Mouse (Mus musculus): ENCODE results near the gene Cox4i2. TPM values are rescaled to one million over a fixed set of nuclear protein-coding genes. Genes with fewer than 3 reads are reported as not detected.

Gene Cox4i2
- total RNA-seq (2021) = 1 to 10 TPM; 1.8 to 2.6 TPM

DNA sequence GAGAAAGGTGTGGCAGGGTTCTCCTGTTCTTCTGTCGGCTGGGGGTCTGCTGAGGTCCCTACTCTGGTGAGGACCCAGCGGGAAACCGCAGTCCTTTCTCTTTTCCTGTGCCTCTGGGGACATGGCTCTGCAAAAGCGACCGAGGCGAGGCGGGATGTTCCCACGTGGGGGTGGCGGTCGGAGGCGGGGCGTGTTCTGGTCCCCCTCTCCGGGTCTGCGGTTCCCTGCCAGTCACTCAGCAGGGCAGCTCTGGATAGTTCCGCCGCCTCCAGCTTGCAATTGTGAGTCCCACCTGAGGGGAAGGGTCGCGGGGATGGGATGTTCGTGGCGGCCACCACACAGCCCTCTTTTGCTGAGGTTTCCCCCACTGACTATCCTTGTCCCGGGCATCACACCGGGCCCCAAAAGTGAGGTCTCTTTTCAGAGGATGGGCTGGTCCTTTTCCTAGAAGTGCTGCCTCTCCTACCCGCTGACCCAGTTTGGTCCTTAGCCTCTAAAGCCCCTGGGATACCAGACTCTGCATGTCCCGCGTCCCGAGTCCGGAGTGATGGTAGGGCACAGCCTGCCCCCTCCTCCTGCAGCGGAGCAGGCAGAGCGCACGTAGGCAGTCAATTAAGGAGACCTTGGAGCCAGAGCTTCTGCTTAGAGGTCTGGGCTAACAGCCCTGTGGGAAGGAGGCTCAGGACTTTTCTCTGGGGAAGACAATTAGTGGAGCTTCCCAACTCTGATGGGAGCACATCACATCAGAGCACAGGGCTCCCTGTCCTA lies at the start of gene Cox4i2:
TSS of gene Cox4i2 (plus strand) at position 230 of the 768 bp plus-strand sequence.
- intact Hi-C loops (cut with DNase I) = no loop called here
- no peak for DNase-seq (ENCODE audit: low spot score in 2 of 2)

DNA sequence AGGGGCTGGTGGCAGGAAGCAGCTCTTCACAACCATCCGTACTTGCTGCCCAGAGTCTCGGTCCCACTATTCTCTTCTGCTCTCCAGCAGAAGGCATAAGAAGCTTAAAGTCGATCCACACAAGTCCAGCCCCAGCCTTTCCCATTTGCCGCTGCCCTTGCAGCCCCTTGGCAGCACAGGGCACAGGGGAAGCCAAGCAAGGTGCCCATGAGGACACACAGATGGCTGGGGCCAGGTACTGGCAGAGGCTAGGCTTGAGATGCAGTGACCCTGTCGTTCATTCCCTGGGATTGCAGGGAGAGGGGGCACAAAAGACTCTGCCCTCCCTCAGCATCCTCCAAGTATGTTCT lies 49.7 kb upstream of the Cox4i2 start:
- intact Hi-C loops (cut with DNase I) = no loop called here
- DNase-seq (ENCODE audit: low spot score in 2 of 2) = no peak

DNA sequence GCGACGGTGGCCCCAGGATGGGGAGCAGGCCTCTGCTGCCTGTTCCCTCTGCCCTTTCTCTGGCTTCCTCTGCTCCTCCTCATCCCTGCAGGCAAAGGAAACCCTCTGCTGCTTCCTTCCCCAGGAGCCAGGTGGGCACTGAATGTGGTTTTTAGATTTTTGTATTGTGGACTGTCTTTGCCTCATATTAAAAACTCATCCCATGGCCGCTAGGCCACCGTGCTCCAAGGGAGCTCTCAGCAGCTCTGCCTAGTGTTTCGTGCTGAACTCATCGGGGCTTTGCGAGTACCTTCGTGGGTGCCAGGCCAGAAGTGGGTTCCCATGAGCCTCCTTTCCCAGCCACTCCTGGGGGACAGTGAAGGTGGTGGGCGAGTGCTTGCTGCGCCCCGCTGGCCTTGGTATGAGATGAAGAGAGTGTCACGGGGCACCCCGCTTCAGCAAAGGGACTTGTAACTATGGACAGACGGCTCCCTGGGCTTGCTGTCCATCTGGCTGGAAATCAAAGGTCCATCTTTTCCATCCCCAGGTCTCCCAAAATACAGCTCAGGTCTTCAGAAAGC lies 49.1 kb upstream of the Cox4i2 start:
- DNase-seq (ENCODE audit: low spot score in 2 of 2) = no peak
- intact Hi-C loops (cut with DNase I) = no loop called here

- DNase-seq (ENCODE audit: low spot score in 2 of 2) = peak; percentile 34 to 40
- intact Hi-C loops (cut with DNase I) = loop anchor here (2.0 kb wide), 1 partner anchor 33 kb away; no protein-coding TSS in a partner anchor
These were observed 47.9 kb upstream of the Cox4i2 start for GRCm38 (mm10) chr2:152705993-152706571.

GRCm38 (mm10) chr2:152707186-152707585 lies 46.8 kb upstream of the Cox4i2 start:
- DNase-seq (ENCODE audit: low spot score in 2 of 2) = no peak
- intact Hi-C loops (cut with DNase I) = loop anchor here (2.0 kb wide), 1 partner anchor 32 kb away; no protein-coding TSS in a partner anchor

- intact Hi-C loops (cut with DNase I) = loop anchor here (2.0 kb wide), 1 partner anchor 31 kb away; no protein-coding TSS in a partner anchor
- DNase-seq (ENCODE audit: low spot score in 2 of 2) = peak; percentile 69 to 77
These were observed 46.3 kb upstream of the Cox4i2 start for GRCm38 (mm10) chr2:152707627-152708026.

GRCm38 (mm10) chr2:152709066-152709465 lies 44.9 kb upstream of the Cox4i2 start:
- intact Hi-C loops (cut with DNase I) = no loop called here
- DNase-seq (ENCODE audit: low spot score in 2 of 2) = no peak

DNA sequence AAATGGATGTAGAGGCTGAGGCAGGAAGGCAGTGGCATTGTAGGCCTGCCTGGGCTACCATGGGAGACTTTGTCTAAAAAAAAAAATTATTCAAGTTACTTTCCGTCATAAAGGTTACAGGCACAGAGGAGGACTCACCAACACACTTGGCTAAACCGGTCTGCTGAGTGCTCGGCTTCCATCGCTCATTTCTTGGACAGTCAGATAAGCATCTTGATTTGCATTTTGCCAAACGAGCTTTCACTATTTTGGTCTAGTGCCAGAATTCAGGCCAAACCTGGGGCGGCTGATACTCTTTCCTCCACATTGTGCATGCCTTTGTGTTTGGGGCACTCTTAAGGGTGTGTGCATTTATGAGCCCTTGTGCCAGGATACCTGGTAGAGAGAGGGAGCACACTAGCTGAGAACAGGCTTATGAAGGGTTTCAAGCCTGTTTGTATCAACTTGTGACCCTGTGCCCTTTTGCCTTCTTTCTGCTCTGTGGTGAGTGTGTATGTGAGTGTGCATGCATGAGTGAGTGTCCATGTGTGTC lies 37.7 kb upstream of the Cox4i2 start:
- intact Hi-C loops (cut with DNase I) = no loop called here
- no peak for DNase-seq (ENCODE audit: low spot score in 2 of 2)

- intact Hi-C loops (cut with DNase I) = no loop called here
These were observed 36.3 kb upstream of the Cox4i2 start for GRCm38 (mm10) chr2:152717652-152718051.

DNA sequence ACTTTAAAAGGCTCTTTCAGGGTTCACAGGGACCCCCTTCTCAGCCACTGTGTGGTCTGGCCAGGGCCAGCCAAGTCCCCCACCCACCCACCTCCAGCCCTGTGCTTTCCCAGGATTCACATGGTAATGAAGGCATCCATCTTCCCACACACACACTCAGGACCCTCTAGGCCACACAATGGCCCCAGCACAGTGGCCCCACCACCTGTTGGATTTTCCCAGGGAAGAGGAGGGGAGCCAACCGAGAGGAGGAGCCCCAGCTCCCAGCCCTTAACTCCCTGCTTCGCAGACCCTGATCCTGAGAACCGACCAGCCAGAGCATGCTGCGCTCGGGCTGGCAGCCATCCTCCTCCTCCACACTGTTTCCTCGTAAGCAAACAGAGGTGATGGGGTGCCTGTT lies 35.9 kb upstream of the Cox4i2 start:
- no peak for DNase-seq (ENCODE audit: low spot score in 2 of 2)
- intact Hi-C loops (cut with DNase I) = no loop called here

More at GRCm38 (mm10) chr2:152717652-152718051, 36.3 kb upstream of the Cox4i2 start:
- no peak for DNase-seq (ENCODE audit: low spot score in 2 of 2)

- intact Hi-C loops (cut with DNase I) = no loop called here
- DNase-seq (ENCODE audit: low spot score in 2 of 2) = no peak
These were observed 30.2 kb upstream of the Cox4i2 start for GRCm38 (mm10) chr2:152723651-152724331.

DNA sequence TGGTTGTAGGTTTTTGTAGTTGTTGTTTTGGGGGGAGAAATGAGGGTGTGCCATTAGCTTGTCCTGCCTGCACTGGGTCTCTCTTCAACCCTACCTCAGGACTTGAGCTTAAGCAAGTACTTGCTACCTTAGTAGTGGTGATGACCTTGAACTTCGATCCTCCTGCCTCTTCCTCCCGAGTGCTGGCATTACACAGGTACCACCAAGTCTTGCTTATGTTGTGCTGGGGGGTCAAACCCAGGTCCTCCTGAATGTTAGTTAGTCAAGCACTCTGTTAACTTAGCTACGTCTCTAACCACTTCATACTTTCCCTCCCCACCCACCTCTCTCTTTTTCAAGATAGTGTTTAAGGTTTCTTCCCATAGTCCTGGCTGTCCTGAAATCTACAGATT lies 29.6 kb upstream of the Cox4i2 start:
- intact Hi-C loops (cut with DNase I) = no loop called here
- no peak for DNase-seq (ENCODE audit: low spot score in 2 of 2)

GRCm38 (mm10) chr2:152725178-152725750 lies 28.7 kb upstream of the Cox4i2 start:
- DNase-seq (ENCODE audit: low spot score in 2 of 2) = no peak
- intact Hi-C loops (cut with DNase I) = no loop called here

GRCm38 (mm10) chr2:152726213-152726612 lies 27.8 kb upstream of the Cox4i2 start:
- intact Hi-C loops (cut with DNase I) = no loop called here
- DNase-seq (ENCODE audit: low spot score in 2 of 2) = no peak

GRCm38 (mm10) chr2:152726751-152727335 lies 27.1 kb upstream of the Cox4i2 start:
- DNase-seq (ENCODE audit: low spot score in 2 of 2) = no peak
- intact Hi-C loops (cut with DNase I) = no loop called here

DNA sequence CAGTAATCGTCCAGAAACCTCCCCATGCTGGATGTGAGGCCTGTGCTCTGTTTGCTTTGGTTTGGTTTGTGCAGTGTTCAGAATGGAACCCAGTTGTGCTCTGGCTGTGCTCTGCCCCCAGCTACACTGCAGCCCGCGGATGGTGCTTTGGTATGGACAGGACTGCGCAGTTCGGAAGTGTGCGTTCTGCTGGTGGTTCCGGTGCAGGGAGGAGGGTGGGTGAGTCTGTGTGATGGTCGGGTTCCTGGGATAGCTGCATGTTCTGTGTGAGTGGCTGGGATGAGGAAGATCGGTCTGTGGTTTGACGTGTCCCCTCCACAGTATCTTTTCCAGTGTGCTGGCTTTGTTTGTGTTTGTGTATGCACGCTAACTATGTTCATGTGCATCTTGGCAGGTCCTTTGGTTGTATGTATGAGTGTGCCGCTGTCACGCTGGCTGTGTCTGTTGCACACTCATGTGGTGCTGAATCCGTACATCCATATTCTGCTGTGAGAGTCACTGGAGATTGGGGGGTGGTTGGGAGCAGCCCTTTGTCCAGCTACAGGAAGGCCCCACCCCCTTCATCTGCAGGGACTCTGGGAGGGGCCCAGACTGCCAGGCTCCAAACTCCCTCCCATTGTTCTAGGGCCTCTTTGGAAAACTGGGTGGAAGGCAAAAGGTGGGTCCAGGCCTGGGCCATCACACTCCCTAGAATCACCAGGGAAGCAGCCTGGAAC lies 26.0 kb upstream of the Cox4i2 start:
- no peak for DNase-seq (ENCODE audit: low spot score in 2 of 2)
- intact Hi-C loops (cut with DNase I) = no loop called here

DNA sequence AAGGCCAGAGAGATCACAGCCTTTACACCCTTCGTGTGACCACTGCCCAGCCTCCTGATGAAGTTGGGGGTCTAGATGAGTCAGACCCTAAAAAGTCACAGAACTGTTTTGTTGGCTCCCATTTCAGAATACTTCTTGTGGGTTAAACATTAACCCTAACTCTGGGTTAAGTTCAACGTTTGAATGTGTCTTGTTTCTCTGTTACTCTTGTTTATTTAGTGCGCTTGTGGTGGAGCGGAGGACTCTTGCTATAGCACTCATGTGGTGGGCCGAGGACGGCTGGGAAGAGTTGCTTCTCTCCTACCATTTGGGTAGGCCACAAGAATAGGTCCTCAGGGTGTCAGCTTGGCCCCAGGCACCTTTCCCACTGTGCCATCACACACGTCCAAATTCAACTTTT lies 25.4 kb upstream of the Cox4i2 start:
- intact Hi-C loops (cut with DNase I) = no loop called here
- DNase-seq (ENCODE audit: low spot score in 2 of 2) = no peak

DNA sequence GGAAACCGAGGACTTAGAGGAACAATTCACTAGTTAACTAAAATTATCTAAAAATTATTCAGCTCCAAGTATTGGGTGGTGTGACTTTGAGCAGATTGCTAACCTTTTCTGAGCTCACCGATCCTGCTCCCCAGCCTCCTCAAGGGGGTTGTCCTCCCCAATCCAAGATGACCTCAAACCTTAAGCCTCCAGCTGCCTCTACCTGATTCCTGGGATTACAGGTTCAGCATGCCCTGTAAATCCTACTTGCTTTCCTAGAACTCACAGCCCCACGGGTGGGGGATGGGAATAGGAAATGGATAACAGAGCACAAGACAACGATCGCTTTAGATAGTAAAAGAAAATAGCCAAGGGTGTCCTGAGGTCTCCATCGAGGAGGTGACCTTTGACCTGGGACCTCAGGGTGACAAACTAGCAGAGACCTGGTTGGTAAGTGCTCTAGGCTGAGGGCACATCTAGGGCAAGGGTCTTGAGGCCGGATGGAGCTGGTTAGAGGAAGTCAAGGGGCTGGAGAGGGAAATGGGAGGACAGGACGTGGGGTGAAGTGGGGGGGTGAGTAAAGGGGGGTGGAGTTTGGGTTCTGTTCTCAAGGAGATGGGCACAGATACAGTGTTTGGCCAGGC lies 24.8 kb upstream of the Cox4i2 start:
- DNase-seq (ENCODE audit: low spot score in 2 of 2) = no peak
- intact Hi-C loops (cut with DNase I) = no loop called here
